Mouse (Mus musculus) hindbrain, postnatal 0 days (tissue): ENCODE measurements around the gene Clec16a. TPM values are rescaled to one million over a fixed set of nuclear protein-coding genes. Genes with fewer than 3 reads are reported as not detected.

ENCODE experiments used
- ATAC-seq: fragments of 200-750 bp; cut with Nextera tagmentation; 2 replicates; pipeline ENCODE4 v1.8.0; 2017; ENCODE audit warnings: mild to moderate bottlenecking, moderate TSS enrichment, moderate library complexity
- DNase-seq: peaks from one replicate; pipeline ENCODE4 v3.0.0-alpha.2; 2015; ENCODE audit warnings: low spot score
- H3K27ac ChIP-seq: fragments of 300-500 bp; sonication (generic); 2 replicates; pipeline ENCODE4 v1.5.1; 2014; ENCODE audit warnings: mild to moderate bottlenecking
- H3K27me3 ChIP-seq: fragments of 300-500 bp; sonication (generic); 2 replicates; pipeline ENCODE4 v1.6.1; 2014; ENCODE audit warnings: low read length, mixed read lengths; ENCODE audit not compliant: insufficient read depth
- H3K36me3 ChIP-seq: fragments of 300-500 bp; sonication (generic); 2 replicates; pipeline ENCODE4 v1.6.1; 2014; ENCODE audit warnings: low read length, mixed read lengths; ENCODE audit not compliant: insufficient read depth
- H3K4me1 ChIP-seq: fragments of 300-500 bp; sonication (generic); 2 replicates; pipeline ENCODE4 v1.6.1; 2014; ENCODE audit warnings: antibody characterized with exemption, low read length, mixed read lengths; ENCODE audit not compliant: insufficient read depth
- H3K4me2 ChIP-seq: fragments of 300-500 bp; sonication (generic); 2 replicates; pipeline ENCODE4 v1.6.1; 2014; ENCODE audit warnings: low read depth, mild to moderate bottlenecking, low read length, moderate library complexity, mixed read lengths
- H3K4me3 ChIP-seq: fragments of 300-500 bp; sonication (generic); 2 replicates; pipeline ENCODE4 v1.5.1; 2014; ENCODE audit warnings: low read length
- H3K9ac ChIP-seq: fragments of 300-500 bp; sonication (generic); replicated peaks from 2 replicates; pipeline ENCODE4 v1.6.1; 2014; ENCODE audit warnings: mild to moderate bottlenecking, low read length, moderate library complexity, mixed read lengths
- H3K9me3 ChIP-seq: fragments of 300-500 bp; sonication (generic); 2 replicates; pipeline ENCODE4 v1.6.1; 2016; ENCODE audit warnings: low read length, mixed read lengths
- CTCF ChIP-seq: IDR thresholded peaks from 2 replicates; pipeline ENCODE4 v1.5.1; 2016; ENCODE audit warnings: antibody characterized with exemption, control low read depth, low read depth
- WGBS: fragments of 180-500 bp; shearing (Covaris S2); extraction: QIAGEN DNeasy Blood & Tissue Kit; methylation state at CpG from one replicate; pipeline ENCODE4 v1.1.7; 2014; 5-methylcytosine and 5-hydroxymethylcytosine counted together
- polyA plus RNA-seq: library from polyadenylated mRNA; unstranded; fragments of >200 nt; fragmentation: Nextera tagmentation; extraction: Ambion mirVana; gene quantifications from 2 replicates; pipeline ENCODE4 v1.2.1, GENCODE M21; 2015
- total RNA-seq: library from RNA; depleted of rRNA; stranded (reverse); fragments of >200 nt; gene quantifications from 2 replicates; pipeline ENCODE4 v1.2.3, GENCODE M21; 2014

Clec16a gene
- total and polyA plus RNA-seq, 2 experiments from 2014 or later, result 62.5 to 67.8 TPM

DNA sequence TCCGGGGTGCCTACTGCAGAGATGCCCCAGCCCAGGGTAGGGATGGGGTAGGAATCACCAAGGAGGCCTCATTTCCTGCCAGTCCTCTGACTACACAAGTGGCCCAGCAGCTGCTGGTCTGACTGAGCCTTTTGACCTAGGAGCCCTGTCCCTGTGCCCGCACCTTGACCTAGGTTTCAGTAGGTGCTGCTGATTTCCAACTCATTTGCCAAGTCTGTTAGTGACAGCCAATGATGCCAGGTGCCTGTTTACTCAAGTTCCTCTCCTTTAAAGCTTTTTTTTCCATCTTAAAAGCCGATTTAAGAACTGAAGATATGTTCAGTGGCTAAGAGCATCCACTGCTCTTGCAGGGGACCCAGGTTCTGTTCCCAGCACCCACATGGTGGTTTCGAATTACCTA, 11.4 kb upstream of the Clec16a start:
- Histone ChIP-seq H3K4me1 (no peaks in the 10 kb centered on the region; the same call in 1 of the 2 replicates), H3K4me2 (no peak overlapping the region), H3K36me3 (no peaks in the 10 kb centered on the region), H3K9me3 (no peaks in the 10 kb centered on the region), H3K9ac (no peak overlapping the region), H3K4me3 (no peak overlapping the region), H3K27me3 (no peaks in the 10 kb centered on the region), H3K27ac (no peak overlapping the region)
- TF ChIP-seq CTCF, result no peak
- DNase-seq, result no peak
- ATAC-seq, result no peak
- 94% methylated on average over 4 of the region's 4 CpGs for WGBS

DNA sequence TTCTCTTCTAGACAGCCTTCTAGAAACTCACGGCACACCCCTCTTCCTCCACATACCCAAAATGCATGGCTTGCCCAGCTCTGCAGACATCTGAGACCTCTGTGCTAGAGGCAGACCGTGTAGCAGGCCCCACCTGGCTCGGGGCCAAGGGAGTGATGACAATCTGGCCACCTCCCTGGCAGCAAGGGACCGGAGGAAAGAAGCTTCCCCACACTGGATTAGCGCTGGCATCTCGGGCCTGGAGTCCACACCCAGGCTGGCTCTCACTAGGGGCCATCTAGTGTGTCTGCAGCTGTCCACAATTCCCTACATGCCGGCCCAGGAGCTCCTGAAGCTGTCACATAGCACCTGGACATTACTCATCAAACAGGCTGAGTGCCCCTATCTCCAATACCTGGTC, 10.6 kb upstream of the Clec16a start:
- H3K27me3 ChIP-seq, result no peaks in the 10 kb centered on the region
- H3K9ac ChIP-seq, result 0 out of 2 replicates have a peak overlapping the region, but pooled peaks have one; percentile 30
- peaks cover 6% of the 10 kb centered on the region for H3K4me1 ChIP-seq
- no peak overlapping the region for H3K4me3 ChIP-seq
- TF ChIP-seq CTCF, result no peak
- no peaks in the 10 kb centered on the region for H3K9me3 ChIP-seq
- peak; percentile 71 for DNase-seq
- H3K4me2 ChIP-seq, result no peak overlapping the region
- ATAC-seq, result peak; percentile 38; the same call in 1 of the 2 replicates
- no peaks in the 10 kb centered on the region for H3K36me3 ChIP-seq
- H3K27ac ChIP-seq, result no peak overlapping the region
- 42% methylated on average over 7 of the region's 7 CpGs for WGBS

DNA sequence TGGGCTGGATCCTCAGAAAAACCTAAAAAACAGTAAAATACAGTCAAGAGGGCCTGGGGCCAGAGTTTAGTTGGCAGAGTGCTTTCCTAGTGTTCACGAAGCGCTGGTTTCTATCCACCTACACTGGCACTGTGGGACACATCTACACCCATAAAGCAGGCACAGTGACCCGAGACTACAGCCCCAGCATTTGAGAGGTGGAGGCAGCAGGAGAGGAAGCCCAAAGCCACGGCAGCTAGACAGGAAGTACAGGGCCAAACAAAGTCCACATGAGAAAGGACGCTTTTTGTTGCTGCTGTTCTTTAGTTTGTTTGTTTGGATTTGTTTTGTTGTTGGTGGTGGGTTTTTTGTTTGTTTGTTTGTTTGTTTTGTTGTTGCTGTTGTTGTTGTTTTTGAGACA, 8.8 kb upstream of the Clec16a start:
- DNase-seq, result no peak
- Histone ChIP-seq H3K27me3 (no peaks in the 10 kb centered on the region), H3K4me2 (no peak overlapping the region), H3K4me3 (no peak overlapping the region), H3K27ac (no peak overlapping the region), H3K4me1 (peaks cover 24% of the 10 kb centered on the region), H3K9ac (no peak overlapping the region), H3K9me3 (no peaks in the 10 kb centered on the region), H3K36me3 (no peaks in the 10 kb centered on the region)
- 77% methylated on average over 5 of the region's 5 CpGs for WGBS
- ATAC-seq, result no peak
- TF ChIP-seq CTCF, result no peak

DNA sequence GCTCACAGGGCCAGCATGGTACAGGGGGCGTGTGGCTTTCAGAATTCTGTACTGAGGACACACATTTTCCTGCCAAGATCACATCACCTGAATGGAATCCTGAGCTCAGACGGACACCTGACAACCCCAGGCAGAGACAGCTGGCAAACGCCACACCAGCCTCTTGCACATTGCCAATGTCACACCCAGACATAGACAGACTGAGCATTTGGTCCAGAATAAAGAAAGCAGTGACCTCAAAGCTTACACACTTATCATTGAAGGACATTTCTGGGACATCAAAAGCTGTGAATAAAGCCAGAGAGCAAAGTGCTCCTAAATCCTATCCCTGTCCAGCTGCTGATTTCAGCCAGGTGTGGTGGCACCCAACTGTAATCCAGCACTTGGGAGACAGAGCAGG, 8.2 kb upstream of the Clec16a start:
- peaks cover 25% of the 10 kb centered on the region for H3K4me1 ChIP-seq
- H3K9me3 ChIP-seq, result no peaks in the 10 kb centered on the region
- H3K27me3 ChIP-seq, result no peaks in the 10 kb centered on the region
- no peak overlapping the region for H3K4me3 ChIP-seq
- TF ChIP-seq CTCF, result no peak
- no peak overlapping the region for H3K9ac ChIP-seq
- H3K36me3 ChIP-seq, result no peaks in the 10 kb centered on the region
- 81% methylated on average over 3 of the region's 3 CpGs for WGBS
- DNase-seq (no peak), ATAC-seq (no peak)
- H3K27ac ChIP-seq, result no peak overlapping the region
- H3K4me2 ChIP-seq, result no peak overlapping the region

DNA sequence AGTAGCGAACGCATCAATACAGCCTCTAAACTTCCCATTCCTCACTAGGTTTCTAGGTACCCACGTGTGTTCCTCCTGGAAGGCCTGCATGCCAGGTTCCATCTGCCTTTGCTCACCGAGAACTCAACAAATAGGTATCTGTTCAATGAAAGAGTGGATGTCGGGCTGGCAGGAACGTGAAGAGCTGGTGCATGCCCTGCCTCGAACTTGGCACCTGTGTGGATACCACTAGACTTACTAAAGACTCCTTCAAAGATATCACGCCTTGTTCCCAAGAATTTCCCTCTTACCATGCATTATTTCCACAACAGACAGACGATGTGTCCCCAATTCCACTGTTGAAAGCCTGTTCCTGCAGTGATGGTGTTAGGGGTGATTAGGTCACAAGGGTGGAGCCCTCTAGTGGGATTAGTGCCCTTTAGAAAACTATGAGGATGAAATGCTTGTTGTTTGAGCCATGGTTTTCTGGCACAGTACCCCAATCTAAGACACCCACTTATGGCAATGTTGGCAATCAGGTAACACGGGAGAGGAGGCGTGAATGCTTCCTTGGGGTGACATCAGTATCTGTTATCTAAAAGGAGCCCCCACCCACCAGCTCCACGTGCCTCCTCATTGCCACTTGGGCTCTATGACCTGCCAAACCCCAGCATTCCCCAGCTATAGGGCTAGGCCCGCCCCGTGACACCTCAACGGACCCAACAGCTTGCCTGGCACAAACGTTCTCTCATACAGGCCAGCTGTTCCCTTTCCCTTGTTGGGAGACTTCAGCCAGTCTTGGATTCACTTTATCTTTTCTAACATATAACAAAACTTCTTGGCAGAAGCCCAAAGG, 4.2 kb upstream of the Clec16a start:
- peak; percentile 22; the same call in 1 of the 2 replicates for TF ChIP-seq CTCF
- DNase-seq (peak; percentile 25), ATAC-seq (no peak)
- Histone ChIP-seq H3K27ac (no peak overlapping the region), H3K27me3 (no peaks in the 10 kb centered on the region), H3K4me2 (peak overlapping the region; percentile 94), H3K9ac (peak overlapping the region; percentile 91; the same call in 1 of the 2 replicates), H3K4me3 (peak overlapping the region; percentile 92), H3K36me3 (no peaks in the 10 kb centered on the region), H3K4me1 (peaks cover 26% of the 10 kb centered on the region), H3K9me3 (no peaks in the 10 kb centered on the region)
- WGBS, result 65% methylated on average over 16 of the region's 16 CpGs

DNA sequence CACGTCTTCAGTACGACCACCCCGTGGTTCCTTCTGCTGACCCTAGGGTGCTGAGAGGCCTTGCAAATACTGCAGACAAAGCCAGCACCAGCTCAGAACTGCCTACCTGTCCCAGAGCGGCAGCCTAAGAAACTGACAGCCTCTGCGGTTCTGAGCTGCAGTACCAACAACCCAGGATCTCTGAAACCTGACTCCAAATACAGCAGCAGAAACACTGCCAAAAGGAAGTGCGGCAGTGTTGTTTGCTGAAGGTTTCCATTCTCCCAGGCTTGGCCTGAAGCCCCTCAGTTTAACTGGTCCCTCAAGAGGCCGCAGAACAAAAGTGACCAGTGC, 3.6 kb upstream of the Clec16a start:
- TF ChIP-seq CTCF, result no peak
- Histone ChIP-seq H3K36me3 (no peaks in the 10 kb centered on the region), H3K9me3 (no peaks in the 10 kb centered on the region), H3K4me2 (peak overlapping the region; percentile 94), H3K4me3 (peak overlapping the region; percentile 92), H3K27ac (peak overlapping the region; percentile 82; the same call in 1 of the 2 replicates), H3K27me3 (no peaks in the 10 kb centered on the region), H3K9ac (peak overlapping the region; percentile 91), H3K4me1 (peaks cover 32% of the 10 kb centered on the region)
- no peak for ATAC-seq
- WGBS, result 24% methylated on average over 7 of the region's 7 CpGs
- DNase-seq, result peak; percentile 24

DNA sequence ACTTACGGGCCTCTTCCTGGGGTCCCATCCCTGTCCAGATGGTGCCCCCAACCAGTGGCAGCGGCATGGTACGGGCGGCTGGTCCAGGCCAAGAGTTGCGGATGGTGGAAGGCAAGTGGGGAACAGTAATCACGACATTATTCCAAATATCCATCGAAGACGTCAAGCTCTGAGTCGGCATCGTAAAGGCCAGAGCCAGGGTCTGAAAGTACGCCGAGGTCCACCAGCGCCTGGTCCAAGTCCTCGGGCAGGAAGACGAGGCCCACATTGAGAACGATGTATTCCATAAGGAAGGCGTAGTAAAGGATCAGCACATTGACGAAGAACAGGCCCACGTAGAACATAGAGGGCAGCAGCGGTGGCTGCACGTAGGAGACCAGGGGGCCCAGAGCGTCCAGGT, 2.9 kb upstream of the Clec16a start:
- Histone ChIP-seq H3K4me2 (peak overlapping the region; percentile 94), H3K4me1 (peaks cover 36% of the 10 kb centered on the region), H3K27ac (peak overlapping the region; percentile 82), H3K36me3 (no peaks in the 10 kb centered on the region), H3K9me3 (no peaks in the 10 kb centered on the region), H3K4me3 (peak overlapping the region; percentile 92), H3K27me3 (no peaks in the 10 kb centered on the region), H3K9ac (peak overlapping the region; percentile 91)
- TF ChIP-seq CTCF, result no peak
- 2% methylated on average over 22 of the region's 22 CpGs for WGBS
- DNase-seq (peak; percentile 22), ATAC-seq (peak; percentile 1; the same call in 1 of the 2 replicates)
